Mouse (Mus musculus): ENCODE measurements around the gene Kif23.

DNA sequence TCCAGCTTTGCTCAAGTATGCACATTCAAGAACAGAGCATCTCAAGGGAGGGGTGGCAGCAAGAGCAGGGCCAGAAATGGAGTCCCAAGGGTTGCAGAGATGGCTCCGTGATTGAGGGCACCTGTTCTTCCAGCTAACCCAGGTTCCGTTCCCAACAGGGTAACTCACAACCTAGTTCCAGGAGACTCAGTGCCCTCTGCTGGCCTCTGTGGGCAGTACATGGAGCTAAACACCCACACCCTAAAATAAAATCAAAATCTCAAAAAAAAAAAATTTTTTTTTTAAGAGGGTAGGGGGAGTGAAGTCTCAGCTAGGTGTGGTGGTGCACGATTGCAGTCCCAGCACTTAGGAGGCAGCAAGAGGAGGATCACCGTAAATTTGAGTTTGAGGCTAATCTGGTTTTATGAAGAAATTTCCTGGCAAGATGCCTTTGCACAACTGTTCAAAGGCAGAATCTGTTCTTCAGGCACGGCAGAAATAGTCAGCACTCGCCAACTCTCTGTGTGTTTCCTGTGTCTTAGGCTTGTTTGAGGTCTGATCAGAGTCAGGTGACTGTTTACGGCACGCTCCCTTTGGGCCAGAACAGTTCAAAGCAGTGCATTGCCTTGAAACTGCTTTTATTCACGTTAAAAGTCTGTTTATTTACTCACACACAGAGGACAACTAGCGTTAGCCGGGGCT lies 38.7 kb upstream of the Kif23 start:
- TF ChIP-seq POLR2A (IDR thresholded peaks at IDR 0.05; ENCODE audit: extremely low read depth, insufficient read depth, low read length) (no peak), CTCF (IDR thresholded peaks at IDR 0.05; ENCODE audit: low read depth, low read length) (peak; percentile 75)
